Mouse (Mus musculus): Measurements from ENCODE around the gene Snupn.

Snupn gene

GRCm38 (mm10) chr9:56926387-56926786, 24.3 kb upstream of the Snupn start:
- Histone ChIP-seq H3K9me3 (ENCODE audit: low read length) (0 out of 2 replicates have a peak, but pooled peaks cover 3% of the 10 kb centered on the region), H3K36me3 (ENCODE audit: insufficient read depth, low read length) (no peaks in the 10 kb centered on the region), H3K4me1 (replicated peaks; ENCODE audit: low read depth, low read length) (peaks cover 49% of the 10 kb centered on the region), H3K27me3 (ENCODE audit: insufficient read depth, low read length) (peaks cover 89% of the 10 kb centered on the region), H3K4me3 (replicated peaks; ENCODE audit: low read length) (no peak overlapping the region)
- TF ChIP-seq NANOG (IDR thresholded peaks at IDR 0.05; ENCODE audit: borderline replicate concordance, low read length) (no peak), CTCF (conservative IDR thresholded peaks at IDR 0.05; ENCODE audit: low read length) (no peak), POU5F1 (IDR thresholded peaks at IDR 0.05; ENCODE audit: borderline replicate concordance, low read length) (no peak)

DNA sequence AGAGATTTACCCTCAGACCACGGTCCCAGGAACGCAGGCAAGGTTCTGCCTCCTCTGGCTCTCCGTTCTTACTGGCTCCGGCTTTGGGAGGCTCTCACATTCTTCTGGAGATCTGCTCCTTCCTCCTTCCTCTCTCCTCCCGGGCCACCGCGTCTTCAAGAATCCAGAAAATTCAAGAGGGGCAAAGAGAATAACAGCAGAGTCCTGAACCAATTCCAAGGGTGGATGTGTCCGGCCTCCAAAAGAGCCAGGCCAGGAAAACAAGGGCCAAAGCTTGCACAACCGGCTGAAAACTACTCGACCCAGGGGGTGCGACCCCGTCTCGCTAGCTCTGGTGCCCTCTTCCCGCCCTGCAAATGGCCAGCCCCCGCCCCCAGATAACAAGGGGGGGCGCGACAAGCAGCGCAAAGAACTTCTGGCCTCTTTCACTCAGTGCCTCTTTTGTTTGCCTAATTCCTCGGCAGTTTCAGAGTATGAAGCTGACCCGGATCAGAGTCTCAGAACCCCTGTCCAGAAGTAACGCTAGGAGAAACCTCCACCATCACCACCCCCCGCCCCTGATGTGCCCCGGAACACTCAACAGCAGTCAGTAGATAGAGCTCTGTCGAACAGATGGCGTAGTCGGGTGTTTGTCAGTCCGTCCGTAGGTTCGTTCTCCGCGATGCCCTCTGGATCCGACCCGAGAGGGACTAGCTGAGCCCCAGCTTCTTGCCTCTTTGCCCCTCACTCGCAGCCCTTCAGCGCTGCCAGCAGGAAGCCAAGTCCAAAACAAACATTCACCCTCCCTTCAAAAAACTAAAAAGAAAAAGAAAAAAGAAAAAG, 23.3 kb upstream of the Snupn start:
- no peak for TF ChIP-seq CTCF (conservative IDR thresholded peaks at IDR 0.05; ENCODE audit: low read length)
- TF ChIP-seq POU5F1 (IDR thresholded peaks at IDR 0.05; ENCODE audit: borderline replicate concordance, low read length), result no peak
- TF ChIP-seq NANOG (IDR thresholded peaks at IDR 0.05; ENCODE audit: borderline replicate concordance, low read length), result no peak
- peak overlapping the region; percentile 84 for H3K4me3 ChIP-seq (replicated peaks; ENCODE audit: low read length)
- H3K9me3 ChIP-seq (ENCODE audit: low read length), result no peaks in the 10 kb centered on the region
- H3K36me3 ChIP-seq (ENCODE audit: insufficient read depth, low read length), result no peaks in the 10 kb centered on the region
- H3K27me3 ChIP-seq (ENCODE audit: insufficient read depth, low read length), result peaks cover 90% of the 10 kb centered on the region
- peaks cover 49% of the 10 kb centered on the region for H3K4me1 ChIP-seq (replicated peaks; ENCODE audit: low read depth, low read length)

- H3K4me3 ChIP-seq (replicated peaks; ENCODE audit: low read length), result peak within 1 kb of the TSS; percentile 84
- TF ChIP-seq NANOG (IDR thresholded peaks at IDR 0.05; ENCODE audit: borderline replicate concordance, low read length), result no peak
- TF ChIP-seq POU5F1 (IDR thresholded peaks at IDR 0.05; ENCODE audit: borderline replicate concordance, low read length), result no peak
- no peak for TF ChIP-seq CTCF (conservative IDR thresholded peaks at IDR 0.05; ENCODE audit: low read length)
- no peaks in the 10 kb centered on the region for H3K9me3 ChIP-seq (ENCODE audit: low read length)
- peaks cover 83% of the 10 kb centered on the region for H3K27me3 ChIP-seq (ENCODE audit: insufficient read depth, low read length)
- no peaks in the 10 kb centered on the region for H3K36me3 ChIP-seq (ENCODE audit: insufficient read depth, low read length)
- peaks cover 49% of the 10 kb centered on the region for H3K4me1 ChIP-seq (replicated peaks; ENCODE audit: low read depth, low read length)
Observed at GRCm38 (mm10) chr9:56928041-56928811, 22.5 kb upstream of the Snupn start, which contains the start of gene Snx33. Gene Snx33, minus strand, starts transcription at chr9:56928371.

- peaks cover 70% of the 10 kb centered on the region for H3K27me3 ChIP-seq (ENCODE audit: insufficient read depth, low read length)
- peaks cover 40% of the 10 kb centered on the region for H3K4me1 ChIP-seq (replicated peaks; ENCODE audit: low read depth, low read length)
- H3K9me3 ChIP-seq (ENCODE audit: low read length), result no peaks in the 10 kb centered on the region
- TF ChIP-seq NANOG (IDR thresholded peaks at IDR 0.05; ENCODE audit: borderline replicate concordance, low read length) (no peak), CTCF (conservative IDR thresholded peaks at IDR 0.05; ENCODE audit: low read length) (no peak), POU5F1 (IDR thresholded peaks at IDR 0.05; ENCODE audit: borderline replicate concordance, low read length) (no peak)
- no peak overlapping the region for H3K4me3 ChIP-seq (replicated peaks; ENCODE audit: low read length)
- no peaks in the 10 kb centered on the region for H3K36me3 ChIP-seq (ENCODE audit: insufficient read depth, low read length)
Observed at GRCm38 (mm10) chr9:56929496-56929895, 21.2 kb upstream of the Snupn start.

DNA sequence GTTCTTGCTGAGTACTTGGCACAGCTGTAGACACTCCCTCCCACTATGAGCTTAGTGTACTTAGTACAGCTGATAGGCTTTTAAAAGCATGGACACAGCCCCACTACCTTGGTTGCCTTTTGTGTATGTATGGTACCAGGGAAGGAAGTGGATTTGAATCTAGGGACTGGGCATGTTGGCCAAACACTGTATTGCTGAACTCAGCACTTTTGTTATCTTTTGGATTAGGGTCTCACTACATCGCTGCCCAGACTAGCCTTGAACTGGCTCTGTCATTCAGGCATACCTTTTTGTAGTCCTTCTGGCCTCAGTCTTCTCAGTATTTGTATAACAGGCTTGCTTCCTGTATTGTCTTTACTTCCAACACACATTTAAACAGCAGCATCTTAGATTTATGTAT, 20.1 kb upstream of the Snupn start:
- Histone ChIP-seq H3K36me3 (ENCODE audit: insufficient read depth, low read length) (no peaks in the 10 kb centered on the region), H3K9me3 (ENCODE audit: low read length) (no peaks in the 10 kb centered on the region), H3K27me3 (ENCODE audit: insufficient read depth, low read length) (peaks cover 60% of the 10 kb centered on the region), H3K4me3 (replicated peaks; ENCODE audit: low read length) (no peak overlapping the region), H3K4me1 (replicated peaks; ENCODE audit: low read depth, low read length) (peaks cover 33% of the 10 kb centered on the region)
- no peak for TF ChIP-seq NANOG (IDR thresholded peaks at IDR 0.05; ENCODE audit: borderline replicate concordance, low read length)
- TF ChIP-seq POU5F1 (IDR thresholded peaks at IDR 0.05; ENCODE audit: borderline replicate concordance, low read length), result no peak
- TF ChIP-seq CTCF (conservative IDR thresholded peaks at IDR 0.05; ENCODE audit: low read length), result no peak

- Histone ChIP-seq H3K9me3 (ENCODE audit: low read length) (no peaks in the 10 kb centered on the region), H3K4me1 (replicated peaks; ENCODE audit: low read depth, low read length) (peaks cover 34% of the 10 kb centered on the region), H3K4me3 (replicated peaks; ENCODE audit: low read length) (peak overlapping the region; percentile 99), H3K27me3 (ENCODE audit: insufficient read depth, low read length) (0 out of 2 replicates have a peak, but pooled peaks cover under 1% of the 10 kb centered on the region), H3K36me3 (ENCODE audit: insufficient read depth, low read length) (peaks cover 28% of the 10 kb centered on the region)
- TF ChIP-seq CTCF (conservative IDR thresholded peaks at IDR 0.05; ENCODE audit: low read length) (no peak), NANOG (IDR thresholded peaks at IDR 0.05; ENCODE audit: borderline replicate concordance, low read length) (no peak)
Observed at GRCm38 (mm10) chr9:56936861-56937222, 13.8 kb upstream of the Snupn start.

DNA sequence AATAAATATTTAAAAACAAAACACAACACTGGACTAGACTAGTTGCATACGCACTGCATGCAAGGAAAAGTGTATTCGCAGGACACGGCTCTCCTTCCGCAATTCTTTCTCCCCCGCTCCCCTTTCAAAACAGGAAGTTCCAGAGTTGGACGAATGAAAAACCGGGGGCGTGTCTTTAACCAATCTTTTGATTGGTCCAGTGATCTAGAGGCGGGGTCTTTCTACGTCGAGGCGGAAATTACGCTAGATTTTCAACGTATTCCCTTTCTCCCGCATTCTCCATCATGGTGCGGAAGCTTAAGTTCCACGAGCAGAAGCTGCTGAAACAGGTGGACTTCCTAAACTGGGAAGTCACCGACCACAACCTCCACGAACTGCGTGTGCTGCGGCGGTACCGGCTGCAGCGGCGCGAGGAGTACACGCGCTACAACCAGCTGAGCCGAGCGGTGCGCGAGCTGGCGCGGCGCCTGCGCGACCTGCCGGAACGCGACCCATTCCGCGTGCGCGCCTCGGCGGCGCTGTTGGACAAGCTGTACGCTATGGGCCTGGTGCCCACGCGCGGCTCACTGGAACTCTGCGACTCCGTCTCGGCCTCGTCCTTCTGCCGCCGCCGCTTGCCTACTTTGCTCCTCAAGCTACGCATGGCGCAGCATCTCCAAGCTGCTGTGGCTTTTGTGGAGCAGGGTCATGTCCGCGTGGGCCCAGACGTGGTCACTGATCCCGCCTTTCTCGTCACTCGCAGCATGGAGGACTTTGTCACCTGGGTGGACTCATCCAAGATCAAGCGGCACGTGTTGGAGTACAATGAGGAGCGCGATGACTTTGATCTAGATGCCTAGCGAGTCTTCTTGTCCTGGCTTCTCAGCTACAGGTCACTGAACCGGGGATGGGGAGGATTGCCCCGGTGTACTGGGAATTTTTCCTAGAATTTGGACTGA, 13.2 kb upstream of the Snupn start, which contains the start of gene Imp3:
TSS of gene Imp3 (plus strand) at position 253 of the 938 bp plus-strand sequence.
- TF ChIP-seq NANOG (IDR thresholded peaks at IDR 0.05; ENCODE audit: borderline replicate concordance, low read length), result no peak
- no peak for TF ChIP-seq CTCF (conservative IDR thresholded peaks at IDR 0.05; ENCODE audit: low read length)
- no peak for TF ChIP-seq POU5F1 (IDR thresholded peaks at IDR 0.05; ENCODE audit: borderline replicate concordance, low read length)
- Histone ChIP-seq H3K27me3 (ENCODE audit: insufficient read depth, low read length) (no peaks in the 10 kb centered on the region), H3K36me3 (ENCODE audit: insufficient read depth, low read length) (peaks cover 28% of the 10 kb centered on the region), H3K4me3 (replicated peaks; ENCODE audit: low read length) (peak within 1 kb of the TSS; percentile 99), H3K9me3 (ENCODE audit: low read length) (no peaks in the 10 kb centered on the region), H3K4me1 (replicated peaks; ENCODE audit: low read depth, low read length) (peaks cover 34% of the 10 kb centered on the region)
